Mouse (Mus musculus): ENCODE measurements around the gene Ttc21b. TPM values are rescaled to one million over a fixed set of nuclear protein-coding genes. Genes with fewer than 3 reads are reported as not detected.
A peak's percentile ranks its signal among the peaks of the same experiment; 100 is the strongest.

Ttc21b gene
- polyA plus RNA-seq, 1 experiment = 12.8 TPM

DNA sequence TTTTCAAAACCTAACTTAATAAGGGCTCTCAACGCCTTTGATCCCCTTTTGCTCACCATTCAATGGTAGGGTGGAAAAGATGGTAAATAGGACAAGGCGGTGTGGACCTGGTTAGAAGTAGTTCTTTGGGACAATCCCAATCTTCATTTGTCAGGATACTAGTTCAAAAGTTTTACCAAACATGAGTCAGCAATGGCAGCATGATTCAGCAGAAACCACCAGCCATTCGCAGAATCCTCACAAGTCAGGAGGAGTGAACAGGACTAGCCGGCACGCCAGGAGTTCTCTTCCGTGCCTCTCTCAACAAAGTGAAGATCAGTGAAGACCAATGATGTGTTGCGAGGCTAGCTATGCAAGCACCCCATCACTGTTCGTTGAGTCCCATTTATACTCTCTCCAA, 91.4 kb downstream of the Ttc21b start:
- TF ChIP-seq CTCF (IDR thresholded peaks at IDR 0.05; ENCODE audit: borderline replicate concordance, extremely low read depth, insufficient read depth, insufficient read length) (no peak), POLR2A (IDR thresholded peaks at IDR 0.05; ENCODE audit: borderline replicate concordance, extremely low read depth, insufficient read depth, insufficient read length, poor library complexity, severe bottlenecking) (no peak)
- DNase-seq (ENCODE audit: low read depth) = no peak

- peak; percentile 76 for DNase-seq (ENCODE audit: low read depth)
- TF ChIP-seq POLR2A (IDR thresholded peaks at IDR 0.05; ENCODE audit: borderline replicate concordance, extremely low read depth, insufficient read depth, insufficient read length, poor library complexity, severe bottlenecking) = no peak
- no peak for TF ChIP-seq CTCF (IDR thresholded peaks at IDR 0.05; ENCODE audit: borderline replicate concordance, extremely low read depth, insufficient read depth, insufficient read length)
These were observed 98.1 kb downstream of the Ttc21b start for GRCm38 (mm10) chr2:66158140-66158915.

DNA sequence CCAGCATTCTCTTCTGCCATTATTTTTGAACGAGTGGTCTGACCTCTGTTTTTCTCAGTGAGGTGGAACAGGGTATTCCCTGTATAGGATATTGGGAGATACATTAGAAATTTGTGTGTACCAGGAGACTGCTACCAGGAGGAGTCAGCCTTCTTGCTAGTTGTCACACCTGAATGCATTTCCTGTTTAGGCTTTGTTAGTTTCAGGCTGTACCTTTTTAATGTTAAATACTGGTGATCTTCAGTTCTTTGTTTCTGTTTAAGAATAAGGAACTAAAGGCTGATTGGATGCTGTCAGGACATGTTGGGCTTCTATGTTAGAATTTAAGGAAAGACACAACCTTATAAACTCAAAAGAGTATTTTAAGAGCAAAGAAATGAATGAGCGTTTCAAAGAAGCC, 105.0 kb downstream of the Ttc21b start:
- no peak for TF ChIP-seq CTCF (IDR thresholded peaks at IDR 0.05; ENCODE audit: borderline replicate concordance, extremely low read depth, insufficient read depth, insufficient read length)
- DNase-seq (ENCODE audit: low read depth) = no peak

DNA sequence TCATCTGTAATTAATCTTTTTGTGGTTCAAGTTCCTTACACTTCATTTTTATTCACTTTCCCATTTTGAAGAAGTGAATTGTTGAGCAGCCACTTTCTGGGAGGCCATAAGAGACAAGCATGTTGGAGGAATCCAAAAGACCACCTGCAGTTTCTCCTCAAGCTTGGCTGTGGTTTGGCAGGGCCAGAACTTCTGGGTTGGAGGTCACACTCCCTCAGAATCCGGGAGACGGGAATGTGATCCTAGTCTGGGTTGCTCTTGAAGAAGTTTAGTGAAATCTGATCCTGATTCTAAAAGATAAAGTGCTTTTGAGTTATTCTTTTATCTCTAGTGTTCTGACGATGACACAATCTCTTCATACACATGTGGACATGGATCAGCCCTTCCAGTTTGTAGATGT, 105.9 kb downstream of the Ttc21b start:
- DNase-seq (ENCODE audit: low read depth) = no peak
- TF ChIP-seq CTCF (IDR thresholded peaks at IDR 0.05; ENCODE audit: borderline replicate concordance, extremely low read depth, insufficient read depth, insufficient read length) (no peak), POLR2A (IDR thresholded peaks at IDR 0.05; ENCODE audit: borderline replicate concordance, extremely low read depth, insufficient read depth, insufficient read length, poor library complexity, severe bottlenecking) (no peak)

GRCm38 (mm10) chr2:66148654-66149230, 107.7 kb downstream of the Ttc21b start:
- TF ChIP-seq POLR2A (IDR thresholded peaks at IDR 0.05; ENCODE audit: borderline replicate concordance, extremely low read depth, insufficient read depth, insufficient read length, poor library complexity, severe bottlenecking) (no peak), CTCF (IDR thresholded peaks at IDR 0.05; ENCODE audit: borderline replicate concordance, extremely low read depth, insufficient read depth, insufficient read length) (no peak)
- no peak for DNase-seq (ENCODE audit: low read depth)

GRCm38 (mm10) chr2:66146473-66146872, 109.9 kb downstream of the Ttc21b start:
- DNase-seq (ENCODE audit: low read depth) = peak; percentile 75
- TF ChIP-seq POLR2A (IDR thresholded peaks at IDR 0.05; ENCODE audit: borderline replicate concordance, extremely low read depth, insufficient read depth, insufficient read length, poor library complexity, severe bottlenecking) (no peak), CTCF (IDR thresholded peaks at IDR 0.05; ENCODE audit: borderline replicate concordance, extremely low read depth, insufficient read depth, insufficient read length) (no peak)

GRCm38 (mm10) chr2:66144770-66145169, 111.6 kb downstream of the Ttc21b start:
- no peak for DNase-seq (ENCODE audit: low read depth)
- TF ChIP-seq POLR2A (IDR thresholded peaks at IDR 0.05; ENCODE audit: borderline replicate concordance, extremely low read depth, insufficient read depth, insufficient read length, poor library complexity, severe bottlenecking) (no peak), CTCF (IDR thresholded peaks at IDR 0.05; ENCODE audit: borderline replicate concordance, extremely low read depth, insufficient read depth, insufficient read length) (no peak)

GRCm38 (mm10) chr2:66143284-66143683, 113.1 kb downstream of the Ttc21b start:
- TF ChIP-seq POLR2A (IDR thresholded peaks at IDR 0.05; ENCODE audit: borderline replicate concordance, extremely low read depth, insufficient read depth, insufficient read length, poor library complexity, severe bottlenecking) (no peak), CTCF (IDR thresholded peaks at IDR 0.05; ENCODE audit: borderline replicate concordance, extremely low read depth, insufficient read depth, insufficient read length) (no peak)
- DNase-seq (ENCODE audit: low read depth) = no peak

- TF ChIP-seq CTCF (IDR thresholded peaks at IDR 0.05; ENCODE audit: borderline replicate concordance, extremely low read depth, insufficient read depth, insufficient read length) (no peak), POLR2A (IDR thresholded peaks at IDR 0.05; ENCODE audit: borderline replicate concordance, extremely low read depth, insufficient read depth, insufficient read length, poor library complexity, severe bottlenecking) (no peak)
- DNase-seq (ENCODE audit: low read depth) = no peak
These were observed 113.7 kb downstream of the Ttc21b start for GRCm38 (mm10) chr2:66142711-66143110.

GRCm38 (mm10) chr2:66142268-66142667, 114.1 kb downstream of the Ttc21b start:
- TF ChIP-seq CTCF (IDR thresholded peaks at IDR 0.05; ENCODE audit: borderline replicate concordance, extremely low read depth, insufficient read depth, insufficient read length) (no peak), POLR2A (IDR thresholded peaks at IDR 0.05; ENCODE audit: borderline replicate concordance, extremely low read depth, insufficient read depth, insufficient read length, poor library complexity, severe bottlenecking) (no peak)
- DNase-seq (ENCODE audit: low read depth) = no peak

DNA sequence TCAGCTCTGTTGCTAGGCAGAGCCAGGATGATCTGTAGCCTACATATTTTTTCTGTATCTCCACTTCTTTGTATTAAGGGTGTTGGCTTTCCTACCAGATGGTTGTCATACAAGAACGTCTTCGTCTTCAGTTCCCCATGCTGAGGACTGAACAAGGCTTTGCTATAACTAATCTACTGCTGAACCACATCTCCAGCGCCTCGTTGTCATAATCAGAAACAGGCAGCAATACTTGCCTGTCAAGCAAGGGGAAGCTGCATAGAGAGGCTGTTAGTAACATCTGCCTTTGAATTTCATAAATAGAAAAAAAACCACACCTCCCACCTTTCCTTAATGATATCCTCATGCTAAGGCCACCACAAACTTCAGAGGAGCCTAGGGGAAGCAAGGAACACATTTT, 116.2 kb downstream of the Ttc21b start:
- DNase-seq (ENCODE audit: low read depth) = peak; percentile 20
- TF ChIP-seq CTCF (IDR thresholded peaks at IDR 0.05; ENCODE audit: borderline replicate concordance, extremely low read depth, insufficient read depth, insufficient read length) (no peak), POLR2A (IDR thresholded peaks at IDR 0.05; ENCODE audit: borderline replicate concordance, extremely low read depth, insufficient read depth, insufficient read length, poor library complexity, severe bottlenecking) (no peak)

Other genes with a start within 250 kb of the Ttc21b start
- 1.2 and 1.4 TPM in 2 replicates for gene Galnt3, start 131.6 kb downstream of the Ttc21b start, polyA plus RNA-seq (2012; rRNA removed)
- 13.6 and 14.0 TPM in 2 replicates for gene Scn1a, start 184.2 kb upstream of the Ttc21b start, polyA plus RNA-seq (2012; rRNA removed)